Mouse (Mus musculus): Measurements from ENCODE around the gene Reps2.

The Reps2 gene

DNA sequence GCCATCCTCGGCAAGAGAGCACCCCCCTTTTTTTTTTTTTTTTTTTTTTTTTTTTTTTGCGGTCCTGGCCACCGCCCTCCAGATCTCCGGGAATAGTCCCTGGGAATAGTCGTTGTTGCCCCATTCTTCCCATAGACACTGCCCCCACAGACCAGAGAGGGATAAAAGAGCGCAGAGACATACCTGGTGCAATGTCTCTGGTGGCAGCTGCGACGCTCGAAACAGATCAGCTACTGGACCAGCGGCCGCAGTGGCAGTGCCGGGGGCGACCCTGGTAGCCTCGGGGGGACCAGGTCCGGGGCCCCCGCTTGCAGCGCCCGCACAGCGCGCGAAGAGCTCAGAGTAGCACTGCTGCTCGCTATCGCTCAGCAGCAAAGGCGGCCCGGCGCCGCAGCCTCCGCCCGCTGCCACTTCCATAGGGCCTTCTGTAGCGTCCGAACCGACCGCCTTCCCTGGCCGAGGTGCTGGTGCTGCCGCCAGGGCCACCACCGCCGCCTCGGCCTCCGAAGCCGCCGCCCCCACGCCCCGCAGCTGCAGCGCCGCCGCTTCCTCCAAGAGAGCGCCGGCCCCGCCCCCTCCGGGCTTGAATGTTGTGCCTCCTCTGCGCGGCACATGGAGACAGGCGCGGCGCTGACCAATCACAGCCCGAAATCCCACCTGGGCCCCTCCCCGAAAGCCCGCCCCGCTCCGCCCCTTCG is at the start of gene Reps2:
Gene Reps2 (minus strand): TSS at position 559 of the 698 bp plus-strand sequence.
- DNase-seq (ENCODE audit: extremely low read depth, low read depth): peak; percentile 47

- no peak for DNase-seq (ENCODE audit: extremely low read depth, low read depth)
These were observed 47.8 kb upstream of the Reps2 start for GRCm38 (mm10) chrX:162691272-162691671.

GRCm38 (mm10) chrX:162685394-162685793 is 41.9 kb upstream of the Reps2 start:
- no peak for DNase-seq (ENCODE audit: extremely low read depth, low read depth)

GRCm38 (mm10) chrX:162679506-162679905 is 36.1 kb upstream of the Reps2 start:
- DNase-seq (ENCODE audit: extremely low read depth, low read depth): peak; percentile 64

- peak; percentile 81 for DNase-seq (ENCODE audit: extremely low read depth, low read depth)
These were observed 35.4 kb upstream of the Reps2 start for GRCm38 (mm10) chrX:162678820-162679219.

DNA sequence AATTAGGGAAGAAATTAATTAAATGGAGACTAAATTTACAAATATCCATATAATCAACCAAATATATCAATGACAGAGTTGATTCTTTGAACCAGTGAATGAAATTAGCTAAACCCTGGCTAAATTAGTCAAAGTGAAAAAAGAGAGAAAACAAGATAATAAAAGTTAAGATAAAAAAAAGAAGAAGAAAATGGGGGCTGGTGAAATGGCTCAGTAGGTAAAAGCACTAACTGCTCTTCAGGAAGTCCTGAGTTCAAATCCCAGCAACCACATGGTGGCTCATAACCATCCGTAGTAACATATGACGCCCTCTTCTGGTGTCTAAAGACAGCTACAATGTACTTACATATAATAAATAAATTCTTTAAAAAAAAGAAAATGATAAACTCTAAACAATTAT is 22.7 kb upstream of the Reps2 start:
- DNase-seq (ENCODE audit: extremely low read depth, low read depth): no peak

- DNase-seq (ENCODE audit: extremely low read depth, low read depth): no peak
These were observed 16.7 kb upstream of the Reps2 start for GRCm38 (mm10) chrX:162660182-162660581.

GRCm38 (mm10) chrX:162653518-162653917 is 10.1 kb upstream of the Reps2 start:
- no peak for DNase-seq (ENCODE audit: extremely low read depth, low read depth)

DNA sequence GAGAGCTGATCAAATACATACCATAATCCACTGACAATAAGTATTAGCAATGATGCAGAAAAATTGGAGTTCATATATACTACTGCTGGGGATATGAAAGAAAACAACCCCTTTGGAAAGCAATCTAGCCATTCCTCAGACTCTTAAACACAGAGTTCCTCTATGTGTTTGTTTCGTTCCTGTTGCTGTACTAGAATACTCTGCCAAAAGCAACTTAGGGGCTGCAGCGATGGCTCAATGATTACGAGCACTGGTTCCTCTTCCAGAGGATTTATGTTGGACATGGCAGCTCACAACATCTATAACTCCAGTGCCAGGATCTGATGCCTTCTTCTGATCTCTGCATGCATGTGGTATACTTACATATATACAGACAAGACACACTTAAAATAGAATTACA is 9.0 kb upstream of the Reps2 start:
- DNase-seq (ENCODE audit: extremely low read depth, low read depth): no peak

- DNase-seq (ENCODE audit: extremely low read depth, low read depth): no peak
These were observed 7.7 kb upstream of the Reps2 start for GRCm38 (mm10) chrX:162651125-162651524.

DNA sequence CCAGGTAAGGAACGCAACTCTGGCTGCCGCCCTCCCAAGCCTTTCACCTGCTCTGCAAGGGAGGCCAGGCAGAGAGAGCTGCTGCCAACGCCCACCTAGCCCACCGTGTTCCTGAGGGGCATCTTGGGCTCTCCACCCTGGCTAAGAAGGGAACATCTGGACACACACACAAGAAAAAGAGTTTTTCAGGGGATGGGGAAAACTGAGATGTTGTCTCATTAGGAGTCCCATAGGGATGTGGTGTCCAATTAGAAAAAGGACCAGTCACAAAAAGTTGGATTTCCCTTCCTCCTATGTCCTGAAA is 292 bp upstream of the Reps2 start:
- DNase-seq (ENCODE audit: extremely low read depth, low read depth): no peak

DNA sequence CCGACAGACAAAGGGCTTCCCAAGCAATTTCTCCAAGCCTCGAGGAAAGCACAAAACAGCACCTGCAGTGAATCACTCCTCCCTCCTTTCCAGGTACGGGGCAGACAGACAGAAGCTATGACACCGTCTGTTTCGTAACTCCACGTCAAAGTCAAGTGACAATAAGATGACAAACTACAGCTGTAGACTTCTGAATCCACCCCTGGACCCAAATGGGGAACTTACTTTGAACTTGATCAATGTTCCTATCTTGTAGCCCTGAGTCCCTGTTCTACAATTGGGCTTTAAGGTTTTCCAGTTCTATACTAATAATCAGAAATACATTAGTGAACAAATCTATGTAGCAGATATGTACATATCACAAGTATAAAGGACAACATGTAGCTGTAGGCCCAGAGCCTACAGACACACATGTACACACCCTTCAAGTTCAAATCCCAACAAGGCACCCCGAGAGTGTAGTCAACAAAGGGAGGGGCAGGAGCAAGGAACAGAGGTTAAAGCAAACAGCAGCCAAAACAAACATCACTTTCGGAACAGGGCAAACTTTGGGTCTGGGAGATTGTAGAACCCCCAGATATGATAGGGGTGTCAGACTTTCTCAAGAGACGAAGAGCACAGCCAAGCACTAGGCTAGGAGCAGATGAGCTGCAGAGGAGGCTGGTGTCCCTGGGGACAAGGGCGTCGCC is 903 bp downstream of the Reps2 start:
- DNase-seq (ENCODE audit: extremely low read depth, low read depth): peak; percentile 80

DNA sequence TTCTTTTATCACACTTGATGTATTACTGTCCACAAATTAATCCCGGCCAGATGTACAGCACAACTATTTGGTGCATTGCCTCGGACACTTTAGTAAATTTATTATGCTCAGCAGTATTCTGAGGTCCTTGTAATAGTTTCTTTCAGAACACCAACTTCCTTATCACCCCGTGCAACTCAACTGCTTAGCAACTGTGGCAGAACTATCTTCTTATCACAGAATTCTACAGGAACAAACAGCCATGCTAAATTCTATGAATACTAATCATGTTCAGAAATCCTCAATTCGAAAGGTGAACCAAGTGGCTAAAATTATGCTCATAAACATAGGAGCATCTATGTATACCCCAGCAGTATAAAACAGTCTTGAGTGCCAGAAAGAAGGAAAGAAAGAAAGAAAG is 1.7 kb downstream of the Reps2 start:
- DNase-seq (ENCODE audit: extremely low read depth, low read depth): peak; percentile 63

DNA sequence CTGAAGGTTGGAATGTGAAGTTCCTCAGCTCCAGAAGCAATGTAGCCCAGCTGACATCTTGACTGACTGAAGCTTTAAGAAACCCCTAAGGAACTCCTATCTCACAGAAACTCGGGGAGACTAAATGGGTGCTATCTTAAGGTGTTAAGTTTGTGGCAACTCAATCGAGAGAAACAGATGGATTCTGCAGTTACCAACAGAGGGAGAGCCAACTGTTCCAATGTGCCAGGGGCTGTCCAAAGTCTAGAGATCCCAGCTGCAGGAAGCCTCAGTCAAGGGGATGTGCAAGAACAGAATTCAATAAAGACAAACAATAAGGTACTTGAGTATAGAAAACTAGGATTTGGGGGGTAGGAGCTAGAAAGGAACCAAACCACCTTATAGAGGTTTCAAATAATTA is 8.3 kb downstream of the Reps2 start:
- no peak for DNase-seq (ENCODE audit: extremely low read depth, low read depth)

DNA sequence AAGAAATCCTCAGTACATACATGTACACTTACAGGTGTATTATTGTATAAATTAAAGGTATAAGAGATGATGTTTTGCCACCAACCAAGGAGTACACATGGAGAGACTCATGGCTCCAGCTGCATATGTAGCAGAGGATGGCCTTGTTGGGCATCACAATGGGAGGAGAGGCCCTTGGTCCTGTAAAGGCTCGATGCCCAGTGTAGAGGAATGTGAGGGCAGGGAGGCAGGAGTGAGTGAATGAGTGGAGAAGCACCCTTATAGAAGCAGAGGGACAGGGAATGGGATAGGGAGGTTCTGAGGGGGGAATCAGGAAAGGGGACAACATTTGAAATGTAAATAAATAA is 21.4 kb downstream of the Reps2 start:
- DNase-seq (ENCODE audit: extremely low read depth, low read depth): no peak

GRCm38 (mm10) chrX:162621194-162622090 is 22.0 kb downstream of the Reps2 start:
- DNase-seq (ENCODE audit: extremely low read depth, low read depth): no peak

DNA sequence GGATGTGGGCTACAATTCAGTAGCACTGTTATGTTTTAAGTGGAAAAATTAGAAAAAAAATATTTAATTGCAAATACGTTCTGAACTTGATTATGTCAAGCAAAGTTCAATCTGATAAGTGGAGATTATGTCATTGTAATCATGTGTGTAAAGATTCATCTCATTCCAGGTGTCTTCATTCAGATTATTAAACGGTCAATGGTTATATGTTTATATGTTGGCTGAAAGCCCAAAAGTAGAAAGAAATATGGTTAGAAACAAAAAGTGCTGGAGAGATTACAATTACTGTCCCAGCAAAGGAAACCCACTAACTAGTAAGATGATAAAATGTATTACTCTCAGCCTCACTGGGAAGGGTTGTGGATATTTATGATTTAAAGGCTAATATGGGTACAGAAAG is 23.7 kb downstream of the Reps2 start:
- DNase-seq (ENCODE audit: extremely low read depth, low read depth): no peak

- DNase-seq (ENCODE audit: extremely low read depth, low read depth): peak; percentile 83
These were observed 24.9 kb downstream of the Reps2 start for GRCm38 (mm10) chrX:162618547-162618946.

DNA sequence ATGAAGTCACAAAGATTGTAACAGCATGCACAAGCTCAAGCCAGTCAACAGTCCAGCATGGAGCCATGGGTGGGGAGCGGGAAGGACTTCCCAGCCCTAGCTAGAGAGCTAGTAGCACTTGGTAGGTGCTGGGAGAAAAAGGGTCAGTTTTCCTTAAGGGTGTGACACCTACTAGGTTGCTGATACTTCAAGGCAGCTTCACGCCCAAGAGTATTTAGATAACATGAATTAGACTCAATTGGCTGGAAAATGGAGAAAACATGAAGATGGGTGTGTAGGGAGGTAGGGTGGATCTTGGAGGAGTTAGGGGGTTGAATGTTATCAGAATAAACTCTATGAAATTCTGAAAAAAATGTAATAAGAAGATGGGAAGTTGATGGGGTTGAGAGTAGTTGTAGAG is 37.3 kb downstream of the Reps2 start:
- DNase-seq (ENCODE audit: extremely low read depth, low read depth): no peak

DNA sequence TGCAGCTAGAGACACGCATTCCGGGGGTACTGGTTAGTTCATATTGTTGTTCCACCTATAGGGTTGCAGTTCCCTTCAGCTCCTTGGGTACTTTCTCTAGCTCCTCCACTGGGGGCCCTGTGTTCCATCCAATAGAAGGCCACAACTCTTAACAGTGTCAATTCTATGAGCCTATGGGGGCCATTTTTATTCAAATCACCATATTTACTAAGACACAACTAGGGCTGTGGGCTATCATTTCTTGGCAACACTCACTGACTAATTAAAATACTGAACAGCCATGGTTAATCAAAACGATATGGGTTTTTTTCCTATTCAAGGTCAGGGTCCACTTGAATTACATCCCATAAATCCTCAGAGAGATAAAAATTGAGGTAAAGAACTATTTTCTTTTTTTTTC is 43.8 kb downstream of the Reps2 start:
- DNase-seq (ENCODE audit: extremely low read depth, low read depth): no peak

GRCm38 (mm10) chrX:162591005-162591801 is 52.2 kb downstream of the Reps2 start:
- DNase-seq (ENCODE audit: extremely low read depth, low read depth): no peak

All from MEL-GATA-1-ER (cell line).